Mouse (Mus musculus) ES-E14 (cell line): ENCODE measurements at regions not wholly inside any gene's neighbourhood (a gene's known extent, or its start where the extent isn't known, plus 50 kb on each side); places are given as distances from the start of the nearest gene placed in this dataset.

Source experiments
- DNase-seq: peaks from one replicate; pipeline ENCODE4 v3.0.0-alpha.2; 2013; ENCODE audit warnings: low read depth, low spot score
- H3K27ac ChIP-seq: 2 replicates; pipeline ENCODE4 v1.5.1; 2012; ENCODE audit warnings: low read depth, mild to moderate bottlenecking, low read length, moderate library complexity, mixed read lengths; ENCODE audit not compliant: poor library complexity, insufficient read depth, severe bottlenecking
- H3K36me3 ChIP-seq: 2 replicates; pipeline ENCODE4 v1.6.1; 2012; ENCODE audit warnings: mild to moderate bottlenecking, low read length, moderate library complexity, mixed read lengths; ENCODE audit not compliant: control insufficient read depth, poor library complexity, insufficient read depth, severe bottlenecking
- H3K4me1 ChIP-seq, 2 experiments: fragments of 150-350 bp in 1 of 2; sonication (generic) in 1 of 2; 2 replicates each; pipeline ENCODE4 v1.6.1; 2012; ENCODE audit warnings: low read length in 2 of 2, mild to moderate bottlenecking in 1 of 2, mixed read lengths in 1 of 2; ENCODE audit not compliant: control insufficient read depth in 2 of 2, insufficient read depth in 2 of 2, poor library complexity in 1 of 2
- H3K4me3 ChIP-seq, 2 experiments: fragments of 150-350 bp in 1 of 2; sonication (generic) in 1 of 2; 2 replicates each; pipeline ENCODE4 v1.5.1; 2012; ENCODE audit warnings: low read length in 2 of 2, low read depth in 1 of 2, mild to moderate bottlenecking in 1 of 2, mixed read lengths in 1 of 2; ENCODE audit not compliant: insufficient read depth in 1 of 2, poor library complexity in 1 of 2, severe bottlenecking in 1 of 2
- H3K9ac ChIP-seq: 2 replicates; pipeline ENCODE4 v1.6.1; 2012; ENCODE audit warnings: low read depth, mild to moderate bottlenecking, low read length, mixed read lengths; ENCODE audit not compliant: poor library complexity, insufficient read depth, severe bottlenecking
- H3K9me3 ChIP-seq: fragments of 150-350 bp; sonication (generic); 2 replicates; pipeline ENCODE4 v1.6.1; 2012; ENCODE audit warnings: low read depth, mild to moderate bottlenecking, low read length; ENCODE audit not compliant: control insufficient read depth, insufficient read depth
- CHD2 ChIP-seq: IDR thresholded peaks from 2 replicates; pipeline ENCODE4 v1.6.1; 2014; ENCODE audit warnings: mild to moderate bottlenecking, low read depth, low read length, inconsistent platforms
- HCFC1 ChIP-seq: IDR thresholded peaks from 2 replicates; pipeline ENCODE4 v1.6.1; 2012; ENCODE audit warnings: low read length, inconsistent platforms, borderline replicate concordance; ENCODE audit not compliant: insufficient read depth
- MAFK ChIP-seq: IDR thresholded peaks from 2 replicates; pipeline ENCODE4 v1.6.1; 2014; ENCODE audit warnings: mild to moderate bottlenecking, low read depth, low read length, inconsistent platforms; ENCODE audit not compliant: insufficient read depth
- ZC3H11A ChIP-seq: IDR thresholded peaks from 2 replicates; pipeline ENCODE4 v1.6.1; 2012; ENCODE audit warnings: low read depth, mild to moderate bottlenecking, inconsistent platforms, low read length, borderline replicate concordance
- ZNF384 ChIP-seq: IDR thresholded peaks from 2 replicates; pipeline ENCODE4 v1.6.1; 2012; ENCODE audit warnings: low read depth, low read length, inconsistent platforms
- in situ Hi-C, 2 experiments: fragments of 600-800 bp; cut with MboI; formaldehyde crosslinking; loops; one replicate each; pipeline ENCODE4 v1.15.1; 2025; ENCODE audit warnings: low sequenced_read_pairs in 2 of 2, inconsistent platforms in 1 of 2; ENCODE audit not compliant: unreplicated experiment in 2 of 2

DNA sequence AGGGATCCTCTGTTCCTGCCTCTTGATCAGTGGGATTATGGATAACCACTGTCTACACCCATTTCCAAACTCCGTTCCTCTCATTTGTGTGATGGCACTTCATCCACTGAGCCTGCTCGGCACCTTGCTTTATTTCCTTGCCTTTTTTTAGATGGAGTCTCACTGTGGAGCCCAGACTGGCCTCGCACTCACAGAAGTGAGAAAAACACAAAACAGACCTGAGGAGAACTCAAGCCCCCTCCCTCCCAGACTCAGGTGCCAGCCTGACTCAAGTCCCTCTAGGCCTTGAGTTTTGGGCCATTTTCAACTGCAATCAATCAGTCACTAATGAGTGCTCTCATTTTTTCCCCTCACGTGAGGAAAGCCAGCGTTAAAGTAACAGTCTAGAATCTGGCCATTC is 211.3 kb downstream of the Prdm2 start:
- no peak for DNase-seq
- no peaks in the 10 kb centered on the region; a peak in 1 of 4 replicates for H3K4me1 ChIP-seq
- no peak overlapping the region for H3K4me3 ChIP-seq
- no peaks in the 10 kb centered on the region for H3K9me3 ChIP-seq
- no peak overlapping the region for H3K9ac ChIP-seq
- H3K27ac ChIP-seq = no peak overlapping the region
- H3K36me3 ChIP-seq = no peaks in the 10 kb centered on the region
- TF ChIP-seq HCFC1 (no peak), ZC3H11A (no peak), ZNF384 (no peak), CHD2 (no peak), MAFK (no peak)
- in situ Hi-C loops = no loop called here

DNA sequence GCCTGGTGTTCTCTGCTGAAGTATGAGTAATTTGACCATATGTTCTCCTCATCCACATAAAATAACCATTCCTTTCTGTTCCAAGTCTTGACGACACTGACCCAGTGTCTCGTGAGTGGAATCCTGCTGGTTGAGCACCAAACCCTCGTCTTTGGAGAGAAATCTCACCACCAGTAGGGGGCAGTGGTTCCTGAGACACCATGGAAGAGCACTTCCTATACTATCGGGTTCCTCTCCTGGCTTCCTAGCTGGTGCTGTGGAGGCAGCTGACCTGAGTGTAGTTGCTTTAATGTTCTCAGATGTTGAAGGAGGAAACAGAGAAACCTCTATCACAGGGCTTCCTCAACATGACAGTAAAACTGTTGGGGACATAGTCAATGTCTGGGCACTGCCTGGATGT is 216.4 kb downstream of the Prdm2 start:
- Histone ChIP-seq H3K9ac (no peak overlapping the region), H3K4me3 (no peak overlapping the region), H3K27ac (no peak overlapping the region), H3K9me3 (no peaks in the 10 kb centered on the region), H3K36me3 (no peaks in the 10 kb centered on the region), H3K4me1 (no peaks in the 10 kb centered on the region; a peak in 1 of 4 replicates)
- no peak for DNase-seq
- in situ Hi-C loops = no loop called here
- no peak for TF ChIP-seq ZNF384
- TF ChIP-seq CHD2 = no peak
- TF ChIP-seq HCFC1 = no peak
- TF ChIP-seq MAFK = no peak

DNA sequence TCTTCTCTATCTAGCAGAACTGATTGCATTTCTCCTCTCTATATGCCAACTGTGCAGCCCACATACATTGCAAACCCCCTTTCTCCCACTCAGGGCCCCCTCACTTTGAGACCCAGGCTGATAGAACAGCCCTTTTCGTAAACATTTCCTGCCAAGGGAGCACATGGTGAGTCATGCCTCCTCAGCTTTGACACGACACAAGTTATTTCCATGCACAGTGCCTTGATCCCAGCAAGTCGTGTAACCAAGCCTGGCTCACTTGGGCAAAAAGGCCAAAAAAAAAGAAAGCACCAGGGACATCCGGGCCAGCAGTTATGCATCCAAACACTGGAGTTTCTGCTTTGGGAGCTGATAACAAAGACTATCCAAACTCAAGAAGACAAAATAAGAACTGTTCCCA is 221.4 kb downstream of the Prdm2 start:
- H3K4me1 ChIP-seq = 0 out of 4 replicates have a peak, but pooled peaks cover 0 to 3% of the 10 kb centered on the region in 2 experiments
- H3K9ac ChIP-seq = no peak overlapping the region
- TF ChIP-seq ZNF384 = no peak
- TF ChIP-seq ZC3H11A = no peak
- TF ChIP-seq HCFC1 = no peak
- no peak for TF ChIP-seq MAFK
- no peak for TF ChIP-seq CHD2
- H3K4me3 ChIP-seq = no peak overlapping the region
- in situ Hi-C loops = no loop called here
- no peaks in the 10 kb centered on the region for H3K36me3 ChIP-seq
- no peak for DNase-seq
- H3K27ac ChIP-seq = no peak overlapping the region
- H3K9me3 ChIP-seq = no peaks in the 10 kb centered on the region

DNA sequence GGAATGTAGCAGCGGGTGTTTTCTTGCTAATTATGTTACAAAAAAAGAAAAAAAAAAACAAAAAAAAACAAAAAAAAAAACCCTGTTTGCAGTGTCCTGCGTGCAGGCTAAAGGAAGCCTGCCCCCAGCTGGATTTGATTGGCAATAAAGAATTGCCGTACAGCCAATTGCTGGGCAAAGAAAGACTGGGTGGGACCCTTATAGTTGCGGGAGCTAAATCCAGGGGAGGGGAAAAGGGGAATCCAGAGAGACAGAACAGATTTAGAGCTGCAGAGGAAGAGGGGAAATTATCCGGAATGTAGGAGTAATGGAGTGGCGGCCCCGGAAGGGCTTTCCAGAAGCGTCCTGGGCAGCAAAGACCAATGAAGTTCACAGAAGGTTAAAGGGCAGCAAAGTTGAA is 223.6 kb downstream of the Prdm2 start:
- Histone ChIP-seq H3K36me3 (no peaks in the 10 kb centered on the region), H3K9ac (no peak overlapping the region), H3K27ac (no peak overlapping the region), H3K4me3 (no peak overlapping the region), H3K4me1 (0 out of 4 replicates have a peak, but pooled peaks cover 0 to 3% of the 10 kb centered on the region in 2 experiments), H3K9me3 (no peaks in the 10 kb centered on the region)
- in situ Hi-C loops = no loop called here
- DNase-seq = no peak
- TF ChIP-seq ZNF384 = peak; percentile 90; the same call in 1 of the 2 replicates
- no peak for TF ChIP-seq ZC3H11A

DNA sequence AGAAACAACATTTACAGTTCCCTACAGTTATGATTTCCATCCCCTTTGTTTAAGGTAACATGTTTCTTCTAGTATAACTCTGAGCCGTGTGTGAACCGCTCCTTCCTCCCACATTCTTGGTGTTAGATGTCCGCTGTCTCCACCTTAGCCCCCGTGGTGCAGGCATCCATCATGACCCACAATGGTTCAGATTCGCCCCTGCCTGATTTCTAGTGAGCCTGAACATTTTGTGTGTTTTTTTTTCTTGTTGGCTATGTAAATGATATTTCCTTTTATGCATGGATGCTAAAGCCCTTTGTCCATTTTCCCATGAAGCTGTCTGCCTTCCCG is 229.5 kb downstream of the Prdm2 start:
- in situ Hi-C loops = no loop called here
- Histone ChIP-seq H3K9ac (no peak overlapping the region), H3K27ac (no peak overlapping the region), H3K4me3 (no peak overlapping the region), H3K36me3 (no peaks in the 10 kb centered on the region), H3K4me1 (no peaks in the 10 kb centered on the region), H3K9me3 (no peaks in the 10 kb centered on the region)
- TF ChIP-seq CHD2 (no peak), MAFK (no peak), ZNF384 (no peak), HCFC1 (no peak), ZC3H11A (no peak)
- DNase-seq = no peak
